18 mouse cellular contexts compared by ENCODE assay signal in genomic region chr9:54743891-54744290, GRCm38 (mm10). TPM values are rescaled to one million over a fixed set of nuclear protein-coding genes. Genes with fewer than 3 reads are reported as not detected.
"Had no signal": no experiment of that assay in that cellular context is flagged by ENCODE, and none has a peak within 500 bp of the region (broad histone marks: within the 10 kb centered on the region; RNA-seq: fewer than 3 reads in every experiment).

No protein-coding gene starts in this region.

- DNase-seq: kidney, adult 2 months; kidney, postnatal 25 days; liver; liver, embryonic 13.5 days; lung, adult 2 months; lung, postnatal 14 days; lung, postnatal 4 days; thymus, adult 18-20 months had no signal

- H3K27me3 ChIP-seq: limb, embryonic 13.5 days; liver, embryonic 13.5 days; midbrain, embryonic 13.5 days had no signal

- H3K36me3 ChIP-seq: limb, embryonic 10.5 days; limb, embryonic 13.5 days; liver, embryonic 13.5 days; midbrain, embryonic 10.5 days; midbrain, embryonic 13.5 days had no signal

- ATAC-seq: intestine, postnatal 0 days; midbrain, embryonic 13.5 days; midbrain, embryonic 16.5 days had no signal

- H3K9me3 ChIP-seq: limb, embryonic 10.5 days; limb, embryonic 13.5 days; liver, embryonic 13.5 days; megakaryocyte, embryonic 14.5 days; midbrain, embryonic 10.5 days; midbrain, embryonic 13.5 days had no signal

- H3K4me3 ChIP-seq: limb, embryonic 10.5 days; limb, embryonic 13.5 days; liver, embryonic 13.5 days; megakaryocyte, embryonic 14.5 days; midbrain, embryonic 10.5 days; midbrain, embryonic 13.5 days; myocyte had no signal

- H3K4me1 ChIP-seq: liver, embryonic 13.5 days had no signal

- H3K27ac ChIP-seq: kidney, postnatal 0 days; limb, embryonic 10.5 days; limb, embryonic 13.5 days; liver, embryonic 13.5 days; midbrain, embryonic 10.5 days; midbrain, embryonic 13.5 days had no signal

- H3K9ac ChIP-seq: limb, embryonic 13.5 days; liver, embryonic 13.5 days; midbrain, embryonic 13.5 days had no signal

- H3K4me2 ChIP-seq: limb, embryonic 13.5 days; liver, embryonic 13.5 days; midbrain, embryonic 13.5 days had no signal

RNA-seq across cellular contexts. Expression of gene Crabp1, which starts 20.7 kb away (rescaled TPM):
- total RNA-seq: monocyte, adult 5-6 weeks had no signal
